Mouse (Mus musculus): ENCODE data around the gene Csf3.

GRCm38 (mm10) chr11:98742397-98743291, 41.6 kb downstream of the Csf3 start:
- TF ChIP-seq POLR2A (IDR thresholded peaks at IDR 0.05; ENCODE audit: low read depth, low read length) (no peak), CTCF (IDR thresholded peaks at IDR 0.05; ENCODE audit: extremely low read depth, insufficient read depth, insufficient read length, insufficient replicate concordance) (no peak)

All from spleen, adult 2 months (tissue).